ENCODE assay signal across 11 mouse cellular contexts in the genomic region with DNA sequence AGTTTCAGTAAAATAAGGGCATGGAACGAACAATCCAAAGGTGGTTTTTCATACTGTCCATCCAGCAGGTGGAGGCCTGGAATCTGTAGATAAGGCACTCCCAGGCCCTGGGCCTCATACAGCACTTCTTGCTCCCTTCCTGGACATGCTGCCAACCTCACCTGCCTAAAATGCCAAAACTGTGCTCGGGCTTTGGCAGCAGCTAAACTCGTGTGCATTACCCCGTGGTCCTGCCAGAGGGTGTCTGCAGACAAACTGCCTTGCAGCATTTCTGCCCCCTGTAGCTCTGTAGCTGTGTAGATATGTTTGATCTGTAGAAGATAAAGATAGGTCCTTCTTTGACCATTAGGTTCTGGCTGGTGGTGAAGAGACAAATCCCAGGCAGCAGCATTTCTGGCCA. TPM values are rescaled to one million over a fixed set of nuclear protein-coding genes. Genes with fewer than 3 reads are reported as not detected.
DNase-seq lines count a peak whose midpoint lies in the region; ATAC-seq and TF ChIP-seq lines count a peak whose summit lies in the region.
"Had no signal": no experiment of that assay in that cellular context is flagged by ENCODE, and none has a peak within 500 bp of the region (broad histone marks: within the 10 kb centered on the region; RNA-seq: fewer than 3 reads in every experiment).

No protein-coding gene starts in this region.

- no peak for ATAC-seq in heart, embryonic 11.5 days (replicated peaks; ENCODE audit: insufficient number of reproducible peaks, low FRiP score, low TSS enrichment)
- no peak for ATAC-seq in lung, postnatal 0 days
- ATAC-seq in hematopoietic stem cell, adult 5-6 weeks (replicated peaks in 1 of 2; ENCODE audit: insufficient read depth in 1 of 2, low FRiP score in 2 of 2, low TSS enrichment in 1 of 2, low read depth in 1 of 2, poor library complexity in 2 of 2, severe bottlenecking in 2 of 2) = peak; percentile 37 to 39; a peak in 2 of 4 replicates
- ATAC-seq in megakaryocyte progenitor cell, adult 5-6 weeks (replicated peaks; ENCODE audit: poor library complexity) = 0 out of 2 replicates have a peak, but pooled peaks have one; percentile 4
- ATAC-seq: CD4-positive, CD25-positive, alpha-beta regulatory T cell, adult 4 months had no signal

- WGBS in heart, embryonic 10.5 days = 68% methylated on average over 4 of the region's 4 CpGs
- WGBS in heart, embryonic 11.5 days (ENCODE audit: insufficient replicate concordance) = 69% methylated on average over 4 of the region's 4 CpGs
- 43% methylated on average over 4 of the region's 4 CpGs for WGBS in lung, postnatal 0 days

- TF ChIP-seq CTCF in lung, postnatal 0 days (IDR thresholded peaks at IDR 0.05) = no peak

- H3K4me1 ChIP-seq in heart, embryonic 10.5 days = no peaks in the 10 kb centered on the region
- H3K4me1 ChIP-seq in heart, embryonic 11.5 days (ENCODE audit: control insufficient read depth, insufficient read depth, low read length) = no peaks in the 10 kb centered on the region
- H3K4me1 ChIP-seq in lung, postnatal 0 days (ENCODE audit: insufficient read depth, low read depth, low read length) = no peaks in the 10 kb centered on the region

- H3K4me3 ChIP-seq in heart, embryonic 10.5 days = 0 out of 2 replicates have a peak overlapping the region, but pooled peaks have one; percentile 1
- no peak overlapping the region for H3K4me3 ChIP-seq in heart, embryonic 11.5 days (ENCODE audit: low read depth, low read length)
- H3K4me3 ChIP-seq in lung, postnatal 0 days (ENCODE audit: low read depth, low read length) = peak overlapping the region; percentile 6; the same call in 1 of the 2 replicates

- no peaks in the 10 kb centered on the region for H3K9me3 ChIP-seq in heart, embryonic 10.5 days
- no peaks in the 10 kb centered on the region for H3K9me3 ChIP-seq in heart, embryonic 11.5 days (replicated peaks; ENCODE audit: control insufficient read depth, low read length)
- H3K9me3 ChIP-seq in lung, postnatal 0 days (ENCODE audit: low read length) = no peaks in the 10 kb centered on the region

- H3K27ac ChIP-seq in heart, embryonic 10.5 days = no peak overlapping the region
- H3K27ac ChIP-seq in heart, embryonic 11.5 days (ENCODE audit: low read depth, low read length) = no peak overlapping the region
- H3K27ac ChIP-seq in lung, postnatal 0 days (ENCODE audit: low read length) = no peak overlapping the region
- H3K27ac ChIP-seq: liver, embryonic 14.5 days had no signal

- no peak overlapping the region for H3K9ac ChIP-seq in heart, embryonic 11.5 days (ENCODE audit: low read depth, low read length)
- no peak overlapping the region for H3K9ac ChIP-seq in lung, postnatal 0 days (replicated peaks; ENCODE audit: low read depth)
- H3K9ac ChIP-seq: liver, embryonic 14.5 days had no signal

- DNase-seq in heart, embryonic 10.5 days (ENCODE audit: low spot score) = no peak
- no peak for DNase-seq in lung, postnatal 0 days (ENCODE audit: low spot score)
- no peak for DNase-seq in lung, postnatal 10 days
- DNase-seq in layer of hippocampus, adult 11-12 months (ENCODE audit: low spot score) = no peak
- no peak for DNase-seq in left cerebral cortex, postnatal 25 days (ENCODE audit: low spot score in 2 of 2)

- no peak overlapping the region for H3K4me2 ChIP-seq in heart, embryonic 11.5 days
- H3K4me2 ChIP-seq in lung, postnatal 0 days (replicated peaks; ENCODE audit: low read depth, low read length) = peak overlapping the region; percentile 29

- H3K36me3 ChIP-seq in heart, embryonic 10.5 days = peaks cover 7% of the 10 kb centered on the region; the same call in 1 of the 2 replicates
- H3K36me3 ChIP-seq in heart, embryonic 11.5 days (ENCODE audit: control insufficient read depth, insufficient read depth, low read length) = no peaks in the 10 kb centered on the region
- no peaks in the 10 kb centered on the region for H3K36me3 ChIP-seq in lung, postnatal 0 days (ENCODE audit: insufficient read depth, low read length)

- intact Hi-C loops in left cerebral cortex, postnatal 25 days (cut with DNase I) = no loop called here

- H3K27me3 ChIP-seq in heart, embryonic 10.5 days (ENCODE audit: insufficient read depth, poor library complexity, severe bottlenecking) = no peaks in the 10 kb centered on the region
- no peaks in the 10 kb centered on the region for H3K27me3 ChIP-seq in heart, embryonic 11.5 days (ENCODE audit: control insufficient read depth, insufficient read depth, low read length)
- H3K27me3 ChIP-seq in lung, postnatal 0 days (replicated peaks; ENCODE audit: insufficient read depth, low read length) = no peaks in the 10 kb centered on the region

- TF ChIP-seq EP300 in lung, postnatal 0 days (IDR thresholded peaks at IDR 0.05) = no peak

RNA-seq across cellular contexts. Expression of gene Olfml1, which starts 1.7 kb away (rescaled TPM):
- 5.8 and 8.0 TPM in 2 replicates for polyA plus RNA-seq in heart, embryonic 10.5 days (2016; fragmentation: Nextera tagmentation; extraction: Ambion mirVana)
- 7.3 and 8.2 TPM in 2 replicates for polyA plus RNA-seq in heart, embryonic 11.5 days (2014; fragmentation: Nextera tagmentation; extraction: Ambion mirVana)
- polyA plus RNA-seq in lung, postnatal 0 days (2015; fragmentation: Nextera tagmentation; extraction: Ambion mirVana) = 12.2 and 13.3 TPM in 2 replicates
- total RNA-seq in hematopoietic stem cell, adult 5-6 weeks (2017) = 0.31 TPM in 1 of 2 replicates, not detected in the other
- not detected in 2 replicates for total RNA-seq in megakaryocyte progenitor cell, adult 5-6 weeks (2015)
- 0.41 TPM in 1 of 2 replicates, not detected in the other for total RNA-seq in megakaryocyte progenitor cell, adult 5-6 weeks (2017)
- total RNA-seq in left cerebral cortex, postnatal 25 days (2021) = 1 to 10 TPM; 8.8 to 9.5 TPM

RNA-seq across cellular contexts. Expression of gene Ppfibp2, which starts 26.0 kb away (rescaled TPM):
- polyA plus RNA-seq in heart, embryonic 10.5 days (2016; fragmentation: Nextera tagmentation; extraction: Ambion mirVana) = 8.0 and 13.3 TPM in 2 replicates
- polyA plus RNA-seq in heart, embryonic 11.5 days (2014; fragmentation: Nextera tagmentation; extraction: Ambion mirVana) = 6.3 and 7.9 TPM in 2 replicates
- polyA plus RNA-seq in lung, postnatal 0 days (2015; fragmentation: Nextera tagmentation; extraction: Ambion mirVana) = 15.8 and 17.5 TPM in 2 replicates
- 13.7 and 14.3 TPM in 2 replicates for total RNA-seq in hematopoietic stem cell, adult 5-6 weeks (2017)
- 4.8 and 5.0 TPM in 2 replicates for total RNA-seq in megakaryocyte progenitor cell, adult 5-6 weeks (2015)
- total RNA-seq in megakaryocyte progenitor cell, adult 5-6 weeks (2017) = 3.3 and 4.7 TPM in 2 replicates
- total RNA-seq in left cerebral cortex, postnatal 25 days (2021) = 1 to 10 TPM; 5.0 to 6.5 TPM

RNA-seq across cellular contexts. Expression of gene 5330417H12Rik, which starts 56.0 kb away (rescaled TPM):
- 0.15 TPM in 1 of 2 replicates, not detected in the other for polyA plus RNA-seq in heart, embryonic 10.5 days (2016; fragmentation: Nextera tagmentation; extraction: Ambion mirVana)
- polyA plus RNA-seq in heart, embryonic 11.5 days (2014; fragmentation: Nextera tagmentation; extraction: Ambion mirVana) = not detected in 2 replicates
- polyA plus RNA-seq in lung, postnatal 0 days (2015; fragmentation: Nextera tagmentation; extraction: Ambion mirVana) = not detected in 2 replicates
- not detected in 2 replicates for total RNA-seq in hematopoietic stem cell, adult 5-6 weeks (2017)
- total RNA-seq in megakaryocyte progenitor cell, adult 5-6 weeks (2015) = not detected in 2 replicates
- not detected in 2 replicates for total RNA-seq in megakaryocyte progenitor cell, adult 5-6 weeks (2017)
- total RNA-seq in left cerebral cortex, postnatal 25 days (2021) = not detected
- total RNA-seq: heart, adult 18-20 months had no signal
- polyA plus RNA-seq: CD4-positive, CD25-positive, alpha-beta regulatory T cell, adult 4 months; liver, embryonic 14.5 days had no signal

Comparison
In these comparisons a context has a peak if more than half of its experiments do, and no peak if none do; other contexts are left out.
1. ATAC-seq: peak in hematopoietic stem cell, adult 5-6 weeks (2 of 2) and megakaryocyte progenitor cell, adult 5-6 weeks (single experiment); none in heart, embryonic 11.5 days (single experiment) and lung, postnatal 0 days (single experiment).